Mouse (Mus musculus): ENCODE data around the gene Helq. TPM values are rescaled to one million over a fixed set of nuclear protein-coding genes. Genes with fewer than 3 reads are reported as not detected.

The Helq gene
- total and polyA plus RNA-seq, 3 experiments = 22.7 to 32.2 TPM; not detected in 1

GRCm38 (mm10) chr5:100818341-100818740 lies 19.9 kb upstream of the Helq start:
- Histone ChIP-seq H3K9me3 (replicated peaks; ENCODE audit: insufficient read depth, low read length) (no peaks in the 10 kb centered on the region), H3K27ac (ENCODE audit: control insufficient read depth, low read depth, low read length) (no peak overlapping the region), H3K4me1 (ENCODE audit: control insufficient read depth in 1 of 2, insufficient read depth in 2 of 2, low read length in 2 of 2) (peaks cover 0 to 3% of the 10 kb centered on the region in 2 experiments; a peak in 1 of 4 replicates), H3K79me2 (ENCODE audit: control insufficient read depth, insufficient read depth, low read length, poor library complexity) (peaks cover 12% of the 10 kb centered on the region), H3K9ac (ENCODE audit: control insufficient read depth, low read depth, low read length, poor library complexity, severe bottlenecking) (no peak overlapping the region), H3K4me3 (ENCODE audit: control insufficient read depth in 1 of 2, insufficient read depth in 1 of 2, low read depth in 2 of 2, low read length in 2 of 2) (no peak overlapping the region), H3K27me3 (ENCODE audit: control insufficient read depth in 1 of 2, insufficient read depth in 2 of 2, low read length in 2 of 2) (no peaks in the 10 kb centered on the region), H3K36me3 (ENCODE audit: control insufficient read depth in 1 of 2, insufficient read depth in 2 of 2, low read length in 2 of 2) (peaks cover 8 to 12% of the 10 kb centered on the region in 2 experiments)
- no peak for TF ChIP-seq ZMIZ1 (IDR thresholded peaks at IDR 0.05; ENCODE audit: low read depth, low read length)
- TF ChIP-seq RAD21 (IDR thresholded peaks at IDR 0.05; ENCODE audit: low read depth, low read length) = no peak
- no peak for TF ChIP-seq MXI1 (IDR thresholded peaks at IDR 0.05; ENCODE audit: low read depth, low read length)
- no peak for TF ChIP-seq UBTF (IDR thresholded peaks at IDR 0.05; ENCODE audit: borderline replicate concordance, insufficient read depth, low read depth, low read length)
- no peak for TF ChIP-seq EP300 (IDR thresholded peaks at IDR 0.05; ENCODE audit: low read depth in 1 of 2, low read length in 2 of 2)
- no peak for TF ChIP-seq NRF1 (IDR thresholded peaks at IDR 0.05; ENCODE audit: insufficient read depth, low read depth, low read length, poor library complexity, severe bottlenecking)
- no peak for TF ChIP-seq ELF1 (IDR thresholded peaks at IDR 0.05; ENCODE audit: low read depth, low read length)
- no peak for TF ChIP-seq NELFE (IDR thresholded peaks at IDR 0.05; ENCODE audit: low read depth, low read length)
- TF ChIP-seq MYC (IDR thresholded peaks at IDR 0.05; ENCODE audit: low read depth, low read length) = no peak
- TF ChIP-seq KAT2A (conservative IDR thresholded peaks at IDR 0.05; ENCODE audit: low read depth, low read length) = no peak
- DNase-seq (ENCODE audit: low read depth, low spot score) = no peak

DNA sequence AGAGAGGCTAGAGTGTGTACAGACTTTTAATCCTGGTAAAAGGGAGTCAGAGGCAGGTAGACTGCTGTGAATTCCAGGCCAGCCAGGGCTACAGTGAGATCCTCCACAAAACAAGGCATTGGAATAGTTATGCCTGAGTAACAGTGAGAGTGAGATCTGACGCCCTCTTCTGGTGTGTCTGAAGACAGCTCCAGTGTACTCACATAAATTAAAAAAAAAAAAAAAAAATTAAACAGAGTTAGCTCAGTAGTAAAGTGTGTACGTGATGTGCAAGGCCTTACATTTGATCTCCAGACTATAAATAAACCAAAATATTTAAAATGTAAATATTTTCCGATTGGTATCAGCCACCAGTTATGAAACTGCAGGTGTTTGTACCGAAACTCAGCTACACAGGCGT lies 4.3 kb downstream of the Helq start:
- peaks cover 34% of the 10 kb centered on the region for H3K79me2 ChIP-seq (ENCODE audit: control insufficient read depth, insufficient read depth, low read length, poor library complexity)
- no peaks in the 10 kb centered on the region for H3K27me3 ChIP-seq (ENCODE audit: control insufficient read depth in 1 of 2, insufficient read depth in 2 of 2, low read length in 2 of 2)
- peaks cover 21% of the 10 kb centered on the region in 2 experiments for H3K36me3 ChIP-seq (ENCODE audit: control insufficient read depth in 1 of 2, insufficient read depth in 2 of 2, low read length in 2 of 2)
- no peak overlapping the region for H3K4me3 ChIP-seq (ENCODE audit: control insufficient read depth in 1 of 2, insufficient read depth in 1 of 2, low read depth in 2 of 2, low read length in 2 of 2)
- H3K27ac ChIP-seq (ENCODE audit: control insufficient read depth, low read depth, low read length) = no peak overlapping the region
- peak; percentile 14 for DNase-seq (ENCODE audit: low read depth, low spot score)
- H3K9ac ChIP-seq (ENCODE audit: control insufficient read depth, low read depth, low read length, poor library complexity, severe bottlenecking) = no peak overlapping the region
- H3K4me1 ChIP-seq (ENCODE audit: control insufficient read depth in 1 of 2, insufficient read depth in 2 of 2, low read length in 2 of 2) = peaks cover 4 to 9% of the 10 kb centered on the region in 2 experiments
- TF ChIP-seq CTCF (IDR thresholded peaks at IDR 0.05 in 2 of 3, conservative IDR thresholded peaks at IDR 0.05 in 1 of 3; ENCODE audit: control insufficient read depth in 1 of 3, insufficient read depth in 1 of 3, low read depth in 2 of 3, low read length in 3 of 3, poor library complexity in 1 of 3, severe bottlenecking in 1 of 3) = peak in 1 of 3 experiments; percentile 24; a peak in 3 of 6 replicates
- TF ChIP-seq ZNF384 (IDR thresholded peaks at IDR 0.05; ENCODE audit: low read depth, low read length) = peak; percentile 80
- TF ChIP-seq EP300 (IDR thresholded peaks at IDR 0.05; ENCODE audit: low read depth in 1 of 2, low read length in 2 of 2) = no peak
- H3K9me3 ChIP-seq (replicated peaks; ENCODE audit: insufficient read depth, low read length) = no peaks in the 10 kb centered on the region

GRCm38 (mm10) chr5:100792261-100792660 lies 6.1 kb downstream of the Helq start:
- peaks cover 16 to 26% of the 10 kb centered on the region in 2 experiments for H3K36me3 ChIP-seq (ENCODE audit: control insufficient read depth in 1 of 2, insufficient read depth in 2 of 2, low read length in 2 of 2)
- H3K9ac ChIP-seq (ENCODE audit: control insufficient read depth, low read depth, low read length, poor library complexity, severe bottlenecking) = no peak overlapping the region
- TF ChIP-seq USF1 (IDR thresholded peaks at IDR 0.05; ENCODE audit: low read depth, low read length) = no peak
- no peak for TF ChIP-seq ZC3H11A (IDR thresholded peaks at IDR 0.05; ENCODE audit: low read depth, low read length)
- no peak for TF ChIP-seq MAZ (IDR thresholded peaks at IDR 0.05; ENCODE audit: low read depth, low read length)
- no peak for TF ChIP-seq TAL1 (IDR thresholded peaks at IDR 0.05; ENCODE audit: low read length)
- no peak for TF ChIP-seq MYB (IDR thresholded peaks at IDR 0.05; ENCODE audit: low read depth, low read length)
- no peak for TF ChIP-seq SIN3A (IDR thresholded peaks at IDR 0.05; ENCODE audit: low read length)

More at GRCm38 (mm10) chr5:100792261-100792660, 6.1 kb downstream of the Helq start:
- DNase-seq (ENCODE audit: low read depth, low spot score) = no peak
- H3K79me2 ChIP-seq (ENCODE audit: control insufficient read depth, insufficient read depth, low read length, poor library complexity) = peaks cover 21% of the 10 kb centered on the region
- no peaks in the 10 kb centered on the region for H3K9me3 ChIP-seq (replicated peaks; ENCODE audit: insufficient read depth, low read length)
- peaks cover 4 to 7% of the 10 kb centered on the region in 2 experiments for H3K4me1 ChIP-seq (ENCODE audit: control insufficient read depth in 1 of 2, insufficient read depth in 2 of 2, low read length in 2 of 2)
- no peaks in the 10 kb centered on the region for H3K27me3 ChIP-seq (ENCODE audit: control insufficient read depth in 1 of 2, insufficient read depth in 2 of 2, low read length in 2 of 2)
- no peak overlapping the region for H3K27ac ChIP-seq (ENCODE audit: control insufficient read depth, low read depth, low read length)
- no peak overlapping the region for H3K4me3 ChIP-seq (ENCODE audit: control insufficient read depth in 1 of 2, insufficient read depth in 1 of 2, low read depth in 2 of 2, low read length in 2 of 2)
